Mouse (Mus musculus): ENCODE data around the gene Zfp784. TPM values are rescaled to one million over a fixed set of nuclear protein-coding genes. Genes with fewer than 3 reads are reported as not detected.

Gene Zfp784
- total and polyA plus RNA-seq, 2 experiments from 2014 or later, result 5.0 to 5.2 TPM

- no peak for ATAC-seq
- 75% methylated on average over 2 of the region's 2 CpGs for WGBS
- H3K9ac ChIP-seq, result no peak overlapping the region
- H3K4me1 ChIP-seq (ENCODE audit: insufficient read depth), result peaks cover 11% of the 10 kb centered on the region; the same call in 1 of the 2 replicates
- TF ChIP-seq CTCF (IDR thresholded peaks at IDR 0.05; ENCODE audit: low read depth), result 0 out of 2 replicates have a peak, but pooled peaks have one; percentile 13
- no peak overlapping the region for H3K27ac ChIP-seq (ENCODE audit: low read depth, low read length)
- no peak overlapping the region for H3K4me2 ChIP-seq (ENCODE audit: low read depth)
- no peak for DNase-seq
- H3K9me3 ChIP-seq (ENCODE audit: low read length), result no peaks in the 10 kb centered on the region
- no peak overlapping the region for H3K4me3 ChIP-seq (ENCODE audit: low read depth, low read length)
- H3K27me3 ChIP-seq (ENCODE audit: insufficient read depth, low read length), result no peaks in the 10 kb centered on the region
- H3K36me3 ChIP-seq (ENCODE audit: insufficient read depth), result no peaks in the 10 kb centered on the region
Observed at GRCm38 (mm10) chr7:4999876-5000275, 38.4 kb downstream of the Zfp784 start.

- TF ChIP-seq CTCF (IDR thresholded peaks at IDR 0.05; ENCODE audit: low read depth), result no peak
- ATAC-seq, result no peak
- Histone ChIP-seq H3K9ac (peak overlapping the region; percentile 88; the same call in 1 of the 2 replicates), H3K4me2 (ENCODE audit: low read depth) (peak overlapping the region; percentile 52), H3K9me3 (ENCODE audit: low read length) (no peaks in the 10 kb centered on the region), H3K4me1 (ENCODE audit: insufficient read depth) (peaks cover 16% of the 10 kb centered on the region; the same call in 1 of the 2 replicates), H3K27ac (ENCODE audit: low read depth, low read length) (peak overlapping the region; percentile 81), H3K4me3 (ENCODE audit: low read depth, low read length) (peak overlapping the region; percentile 83), H3K36me3 (ENCODE audit: insufficient read depth) (peaks cover 16% of the 10 kb centered on the region), H3K27me3 (ENCODE audit: insufficient read depth, low read length) (no peaks in the 10 kb centered on the region)
- no peak for DNase-seq
- 55% methylated on average over 6 of the region's 8 CpGs for WGBS
Observed at GRCm38 (mm10) chr7:4996934-4997333, 41.3 kb downstream of the Zfp784 start.

- Histone ChIP-seq H3K4me1 (ENCODE audit: insufficient read depth) (peaks cover 16% of the 10 kb centered on the region; the same call in 1 of the 2 replicates), H3K4me2 (ENCODE audit: low read depth) (peak within 1 kb of the TSS; percentile 52), H3K9me3 (ENCODE audit: low read length) (no peaks in the 10 kb centered on the region), H3K27me3 (ENCODE audit: insufficient read depth, low read length) (no peaks in the 10 kb centered on the region), H3K4me3 (ENCODE audit: low read depth, low read length) (peak within 1 kb of the TSS; percentile 83), H3K9ac (peak within 1 kb of the TSS; percentile 88), H3K36me3 (ENCODE audit: insufficient read depth) (peaks cover 20% of the 10 kb centered on the region), H3K27ac (ENCODE audit: low read depth, low read length) (peak within 1 kb of the TSS; percentile 81)
- DNase-seq (peak; percentile 96), ATAC-seq (peak; percentile 89)
- no peak for TF ChIP-seq CTCF (IDR thresholded peaks at IDR 0.05; ENCODE audit: low read depth)
- 5% methylated on average over 16 of the region's 26 CpGs for WGBS
Observed at GRCm38 (mm10) chr7:4996003-4996895, 42.0 kb downstream of the Zfp784 start, which contains the start of gene Zfp579. Gene Zfp579 (minus strand): TSS chr7:4996158.

- 5% methylated on average over 19 of the region's 19 CpGs for WGBS
- H3K27ac ChIP-seq (ENCODE audit: low read depth, low read length), result peak overlapping the region; percentile 81
- ATAC-seq, result peak; percentile 58
- peak overlapping the region; percentile 83 for H3K4me3 ChIP-seq (ENCODE audit: low read depth, low read length)
- no peaks in the 10 kb centered on the region for H3K9me3 ChIP-seq (ENCODE audit: low read length)
- H3K27me3 ChIP-seq (ENCODE audit: insufficient read depth, low read length), result no peaks in the 10 kb centered on the region
- peak overlapping the region; percentile 88 for H3K9ac ChIP-seq
- peaks cover 16% of the 10 kb centered on the region; the same call in 1 of the 2 replicates for H3K4me1 ChIP-seq (ENCODE audit: insufficient read depth)
- H3K4me2 ChIP-seq (ENCODE audit: low read depth), result peak overlapping the region; percentile 52
- no peak for TF ChIP-seq CTCF (IDR thresholded peaks at IDR 0.05; ENCODE audit: low read depth)
- no peak for DNase-seq
- peaks cover 20% of the 10 kb centered on the region for H3K36me3 ChIP-seq (ENCODE audit: insufficient read depth)
Observed at GRCm38 (mm10) chr7:4995268-4996002, 42.8 kb downstream of the Zfp784 start.

GRCm38 (mm10) chr7:4993999-4994788 is 44.1 kb downstream of the Zfp784 start:
- peak overlapping the region; percentile 52 for H3K4me2 ChIP-seq (ENCODE audit: low read depth)
- DNase-seq (no peak), ATAC-seq (no peak)
- H3K4me1 ChIP-seq (ENCODE audit: insufficient read depth), result peaks cover 16% of the 10 kb centered on the region; the same call in 1 of the 2 replicates
- no peak overlapping the region for H3K9ac ChIP-seq
- peaks cover 20% of the 10 kb centered on the region for H3K36me3 ChIP-seq (ENCODE audit: insufficient read depth)
- no peaks in the 10 kb centered on the region for H3K27me3 ChIP-seq (ENCODE audit: insufficient read depth, low read length)
- H3K9me3 ChIP-seq (ENCODE audit: low read length), result no peaks in the 10 kb centered on the region
- 0 out of 2 replicates have a peak overlapping the region, but pooled peaks have one; percentile 83 for H3K4me3 ChIP-seq (ENCODE audit: low read depth, low read length)
- 57% methylated on average over 59 of the region's 59 CpGs for WGBS
- no peak overlapping the region for H3K27ac ChIP-seq (ENCODE audit: low read depth, low read length)
- TF ChIP-seq CTCF (IDR thresholded peaks at IDR 0.05; ENCODE audit: low read depth), result no peak

GRCm38 (mm10) chr7:4993347-4993998 is 44.8 kb downstream of the Zfp784 start:
- H3K9ac ChIP-seq, result no peak overlapping the region
- H3K27ac ChIP-seq (ENCODE audit: low read depth, low read length), result no peak overlapping the region
- no peaks in the 10 kb centered on the region for H3K9me3 ChIP-seq (ENCODE audit: low read length)
- peaks cover 20% of the 10 kb centered on the region for H3K36me3 ChIP-seq (ENCODE audit: insufficient read depth)
- H3K27me3 ChIP-seq (ENCODE audit: insufficient read depth, low read length), result no peaks in the 10 kb centered on the region
- TF ChIP-seq CTCF (IDR thresholded peaks at IDR 0.05; ENCODE audit: low read depth), result no peak
- peaks cover 16% of the 10 kb centered on the region; the same call in 1 of the 2 replicates for H3K4me1 ChIP-seq (ENCODE audit: insufficient read depth)
- DNase-seq, result no peak
- WGBS, result 54% methylated on average over 55 of the region's 55 CpGs
- H3K4me2 ChIP-seq (ENCODE audit: low read depth), result peak overlapping the region; percentile 52; the same call in 1 of the 2 replicates
- ATAC-seq, result no peak
- no peak overlapping the region for H3K4me3 ChIP-seq (ENCODE audit: low read depth, low read length)

Data from forebrain, postnatal 0 days (tissue).